Mouse (Mus musculus) kidney, embryonic 15.5 days (tissue): Measurements from ENCODE around the gene Tbl1xr1. TPM values are rescaled to one million over a fixed set of nuclear protein-coding genes. Genes with fewer than 3 reads are reported as not detected.

Experiments
- ATAC-seq: fragments of 200-750 bp; cut with Nextera tagmentation; replicated peaks from 2 replicates; pipeline ENCODE4 v1.8.0; 2017; ENCODE audit warnings: moderate TSS enrichment; ENCODE audit not compliant: low FRiP score
- H3K27ac ChIP-seq: fragments of 300-500 bp; sonication (generic); 2 replicates; pipeline ENCODE4 v1.5.1; 2015; ENCODE audit warnings: mild to moderate bottlenecking, inconsistent platforms
- H3K27me3 ChIP-seq: fragments of 300-500 bp; sonication (generic); 2 replicates; pipeline ENCODE4 v1.6.1; 2015; ENCODE audit warnings: inconsistent platforms
- H3K36me3 ChIP-seq: fragments of 300-500 bp; sonication (generic); 2 replicates; pipeline ENCODE4 v1.6.1; 2015; ENCODE audit warnings: inconsistent platforms
- H3K4me1 ChIP-seq: fragments of 300-500 bp; sonication (generic); 2 replicates; pipeline ENCODE4 v1.6.1; 2015; ENCODE audit warnings: inconsistent platforms
- H3K4me2 ChIP-seq: fragments of 300-500 bp; sonication (generic); 2 replicates; pipeline ENCODE4 v1.6.1; 2015; ENCODE audit warnings: moderate library complexity, mild to moderate bottlenecking, inconsistent platforms
- H3K4me3 ChIP-seq: fragments of 300-500 bp; sonication (generic); replicated peaks from 2 replicates; pipeline ENCODE4 v1.5.1; 2015; ENCODE audit warnings: mild to moderate bottlenecking, inconsistent platforms
- H3K9ac ChIP-seq: fragments of 300-500 bp; sonication (generic); 2 replicates; pipeline ENCODE4 v1.6.1; 2015; ENCODE audit warnings: mild to moderate bottlenecking, inconsistent platforms
- H3K9me3 ChIP-seq: fragments of 300-500 bp; sonication (generic); replicated peaks from 2 replicates; pipeline ENCODE4 v1.6.1; 2016; ENCODE audit warnings: inconsistent platforms
- WGBS: fragments of 180-500 bp; shearing (Covaris S2); methylation state at CpG from one replicate; pipeline ENCODE4 v1.1.7; 2015; ENCODE audit warnings: mixed read lengths; 5-methylcytosine and 5-hydroxymethylcytosine counted together
- polyA plus RNA-seq: library from polyadenylated mRNA; unstranded; fragments of >200 nt; fragmentation: Nextera tagmentation; extraction: Ambion mirVana; gene quantifications from 2 replicates; pipeline ENCODE4 v1.2.1, GENCODE M21; 2015

The Tbl1xr1 gene
- polyA plus RNA-seq, 1 experiment from 2014 or later: 20.9 TPM

DNA sequence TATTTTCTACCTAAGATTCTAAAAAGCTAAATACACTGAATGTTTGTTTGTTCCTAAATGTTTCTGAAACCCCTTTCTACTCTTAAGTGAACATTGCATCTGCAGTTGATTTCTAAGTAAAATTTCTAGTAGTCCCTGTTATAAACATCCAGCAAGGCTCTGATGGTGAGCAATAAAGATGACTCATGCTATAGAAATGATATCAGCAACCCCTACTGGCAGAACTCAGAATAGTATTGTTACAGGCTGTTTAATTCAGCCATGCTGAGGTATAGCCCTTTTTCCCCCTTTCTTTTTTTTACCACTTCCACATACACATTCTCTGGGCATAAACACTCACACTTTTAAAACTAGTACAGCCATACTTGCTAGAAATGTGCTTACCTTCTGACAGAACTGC lies 114.0 kb downstream of the Tbl1xr1 start:
- Histone ChIP-seq H3K27me3 (no peaks in the 10 kb centered on the region), H3K4me2 (no peak overlapping the region), H3K4me1 (no peaks in the 10 kb centered on the region), H3K36me3 (peaks cover 55% of the 10 kb centered on the region), H3K9me3 (no peaks in the 10 kb centered on the region), H3K4me3 (no peak overlapping the region), H3K27ac (no peak overlapping the region), H3K9ac (no peak overlapping the region)
- no peak for ATAC-seq

DNA sequence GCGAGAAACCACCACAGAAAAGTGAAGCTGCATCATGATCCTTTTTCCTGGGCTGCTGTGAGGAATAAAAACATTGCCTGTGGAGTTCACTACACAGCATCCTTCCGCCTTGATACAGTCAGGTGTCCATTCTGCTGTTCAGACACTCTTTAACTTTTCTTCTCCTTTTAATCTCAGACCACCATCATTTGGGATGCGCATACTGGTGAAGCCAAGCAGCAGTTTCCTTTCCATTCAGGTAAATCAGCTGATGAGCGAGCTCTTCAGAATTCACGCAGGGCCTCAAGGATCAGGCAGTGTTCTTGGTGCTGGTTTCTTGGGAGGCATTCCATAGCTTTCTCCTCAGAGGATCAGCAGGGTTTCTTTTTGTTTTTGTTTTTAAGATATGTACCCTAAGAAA lies 116.5 kb downstream of the Tbl1xr1 start:
- no peak overlapping the region for H3K4me2 ChIP-seq
- no peak for ATAC-seq
- peaks cover 70% of the 10 kb centered on the region for H3K36me3 ChIP-seq
- H3K9me3 ChIP-seq: no peaks in the 10 kb centered on the region
- no peak overlapping the region for H3K27ac ChIP-seq
- 93% methylated on average over 5 of the region's 5 CpGs for WGBS
- H3K4me1 ChIP-seq: no peaks in the 10 kb centered on the region
- no peak overlapping the region for H3K4me3 ChIP-seq
- no peaks in the 10 kb centered on the region for H3K27me3 ChIP-seq
- H3K9ac ChIP-seq: no peak overlapping the region

DNA sequence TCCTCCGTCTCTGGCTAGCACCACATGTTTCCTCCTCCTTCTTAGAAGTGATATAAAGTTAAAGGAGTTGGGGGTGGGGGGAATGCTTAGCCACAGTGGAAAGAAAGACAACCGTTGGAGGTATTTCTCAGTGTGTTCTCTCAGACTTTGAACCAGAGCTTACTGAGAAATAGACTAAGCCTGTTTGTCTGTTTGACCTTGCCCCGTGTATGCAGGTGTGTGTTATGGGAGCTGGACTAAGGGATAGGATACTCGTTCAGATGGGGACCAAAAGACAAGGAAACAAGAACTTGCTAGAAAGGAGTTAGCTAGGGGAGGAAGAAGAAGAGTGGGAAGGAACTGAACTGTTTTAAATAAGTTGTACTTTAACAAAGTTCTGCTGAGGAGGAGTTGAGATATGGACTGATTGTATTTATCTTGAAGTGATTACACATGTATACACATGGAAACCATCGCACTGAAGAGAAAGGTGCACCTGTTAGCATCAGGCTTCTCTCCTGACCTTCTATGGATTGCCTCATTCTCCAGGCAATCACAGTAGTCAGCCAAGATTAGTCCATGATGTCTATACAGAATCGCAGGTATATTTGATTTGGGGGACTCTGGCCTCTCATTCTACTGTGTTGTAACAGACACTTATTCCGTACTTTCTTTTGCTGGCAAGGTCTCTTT lies 117.9 kb downstream of the Tbl1xr1 start:
- WGBS: 91% methylated on average over 7 of the region's 7 CpGs
- no peak overlapping the region for H3K27ac ChIP-seq
- no peak for ATAC-seq

DNA sequence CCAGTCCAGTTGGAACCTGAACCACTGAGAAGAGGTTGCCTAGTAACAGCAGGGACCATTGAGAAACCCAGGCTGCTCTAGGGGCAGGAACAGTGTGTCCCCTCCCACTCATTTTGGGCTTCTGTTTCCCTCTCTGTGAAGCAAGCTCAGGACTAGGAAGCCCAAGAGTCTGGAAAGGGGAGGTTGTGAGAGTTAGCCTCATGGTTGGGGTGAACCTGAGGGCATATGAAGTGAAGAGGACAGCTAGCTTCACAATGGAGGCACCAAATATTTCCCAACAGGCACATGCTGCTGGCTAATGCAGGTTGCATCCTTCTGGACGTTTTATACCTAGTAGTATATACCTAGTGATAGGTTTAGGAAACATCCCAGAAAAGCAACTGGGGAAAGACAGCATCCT lies 122.3 kb downstream of the Tbl1xr1 start:
- Histone ChIP-seq H3K27me3 (no peaks in the 10 kb centered on the region), H3K4me2 (no peak overlapping the region), H3K4me3 (no peak overlapping the region), H3K9ac (no peak overlapping the region), H3K4me1 (no peaks in the 10 kb centered on the region), H3K27ac (no peak overlapping the region), H3K36me3 (peaks cover 65% of the 10 kb centered on the region), H3K9me3 (no peaks in the 10 kb centered on the region)
- no peak for ATAC-seq
- 77% methylated on average over 1 of the region's 1 CpGs for WGBS

More for the DNA sequence above, 117.9 kb downstream of the Tbl1xr1 start:
- Histone ChIP-seq H3K27me3 (no peaks in the 10 kb centered on the region), H3K9ac (no peak overlapping the region), H3K4me1 (no peaks in the 10 kb centered on the region), H3K9me3 (no peaks in the 10 kb centered on the region), H3K4me2 (no peak overlapping the region), H3K4me3 (no peak overlapping the region), H3K36me3 (peaks cover 75% of the 10 kb centered on the region)

GRCm38 (mm10) chr3:22204186-22204585 lies 127.7 kb downstream of the Tbl1xr1 start:
- H3K36me3 ChIP-seq: peaks cover 53% of the 10 kb centered on the region
- WGBS: 57% methylated on average over 3 of the region's 3 CpGs
- H3K27ac ChIP-seq: no peak overlapping the region

GRCm38 (mm10) chr3:22221557-22221956 lies 145.1 kb downstream of the Tbl1xr1 start:
- 79% methylated on average over 2 of the region's 2 CpGs for WGBS
- no peak for ATAC-seq

More at GRCm38 (mm10) chr3:22204186-22204585, 127.7 kb downstream of the Tbl1xr1 start:
- H3K4me3 ChIP-seq: no peak overlapping the region
- H3K9ac ChIP-seq: no peak overlapping the region
- H3K4me2 ChIP-seq: no peak overlapping the region
- H3K4me1 ChIP-seq: no peaks in the 10 kb centered on the region
- H3K9me3 ChIP-seq: no peaks in the 10 kb centered on the region
- no peak for ATAC-seq
- H3K27me3 ChIP-seq: no peaks in the 10 kb centered on the region

GRCm38 (mm10) chr3:22222351-22222750 lies 145.9 kb downstream of the Tbl1xr1 start:
- no peak for ATAC-seq
- Histone ChIP-seq H3K4me1 (no peaks in the 10 kb centered on the region), H3K9me3 (no peaks in the 10 kb centered on the region), H3K36me3 (no peaks in the 10 kb centered on the region), H3K9ac (no peak overlapping the region), H3K27ac (no peak overlapping the region), H3K4me3 (no peak overlapping the region), H3K27me3 (no peaks in the 10 kb centered on the region), H3K4me2 (no peak overlapping the region)
- 57% methylated on average over 12 of the region's 12 CpGs for WGBS

More at GRCm38 (mm10) chr3:22221557-22221956, 145.1 kb downstream of the Tbl1xr1 start:
- no peaks in the 10 kb centered on the region for H3K4me1 ChIP-seq
- no peak overlapping the region for H3K4me2 ChIP-seq
- no peak overlapping the region for H3K4me3 ChIP-seq
- H3K27me3 ChIP-seq: no peaks in the 10 kb centered on the region
- no peaks in the 10 kb centered on the region for H3K9me3 ChIP-seq
- H3K27ac ChIP-seq: no peak overlapping the region
- H3K36me3 ChIP-seq: no peaks in the 10 kb centered on the region; the same call in 1 of the 2 replicates
- H3K9ac ChIP-seq: no peak overlapping the region

- no peak overlapping the region for H3K4me3 ChIP-seq
- no peak overlapping the region for H3K27ac ChIP-seq
- no peak overlapping the region for H3K4me2 ChIP-seq
- no peaks in the 10 kb centered on the region for H3K36me3 ChIP-seq
- 92% methylated on average over 5 of the region's 5 CpGs for WGBS
- no peak for ATAC-seq
- H3K4me1 ChIP-seq: no peaks in the 10 kb centered on the region
- no peaks in the 10 kb centered on the region for H3K27me3 ChIP-seq
- H3K9ac ChIP-seq: no peak overlapping the region
- H3K9me3 ChIP-seq: no peaks in the 10 kb centered on the region
These were observed 146.6 kb downstream of the Tbl1xr1 start for GRCm38 (mm10) chr3:22223023-22223422.

DNA sequence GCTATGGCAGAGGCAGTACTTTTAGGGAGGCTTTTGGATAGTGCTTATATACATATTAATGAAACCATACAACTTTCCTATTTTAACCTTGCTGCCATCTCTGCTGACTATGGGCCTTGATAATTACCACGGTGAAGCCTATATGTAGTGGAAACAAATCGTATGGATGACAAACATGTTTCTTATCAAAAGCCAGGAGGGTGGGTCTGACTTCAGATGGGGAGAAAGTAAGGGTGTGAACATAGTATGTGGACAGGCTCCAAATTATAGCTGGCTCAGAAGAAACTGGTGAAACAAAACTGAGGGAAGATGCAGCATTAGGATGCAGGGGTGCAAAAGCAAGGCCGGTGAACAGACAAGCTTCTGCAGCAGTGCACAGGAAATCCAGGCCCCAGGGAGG lies 151.6 kb downstream of the Tbl1xr1 start:
- H3K4me1 ChIP-seq: no peaks in the 10 kb centered on the region
- no peaks in the 10 kb centered on the region for H3K27me3 ChIP-seq
- H3K4me2 ChIP-seq: no peak overlapping the region
- no peak overlapping the region for H3K27ac ChIP-seq
- no peak overlapping the region for H3K9ac ChIP-seq
- no peak overlapping the region for H3K4me3 ChIP-seq
- no peaks in the 10 kb centered on the region for H3K36me3 ChIP-seq
- no peaks in the 10 kb centered on the region for H3K9me3 ChIP-seq
- ATAC-seq: no peak
- 78% methylated on average over 3 of the region's 3 CpGs for WGBS

DNA sequence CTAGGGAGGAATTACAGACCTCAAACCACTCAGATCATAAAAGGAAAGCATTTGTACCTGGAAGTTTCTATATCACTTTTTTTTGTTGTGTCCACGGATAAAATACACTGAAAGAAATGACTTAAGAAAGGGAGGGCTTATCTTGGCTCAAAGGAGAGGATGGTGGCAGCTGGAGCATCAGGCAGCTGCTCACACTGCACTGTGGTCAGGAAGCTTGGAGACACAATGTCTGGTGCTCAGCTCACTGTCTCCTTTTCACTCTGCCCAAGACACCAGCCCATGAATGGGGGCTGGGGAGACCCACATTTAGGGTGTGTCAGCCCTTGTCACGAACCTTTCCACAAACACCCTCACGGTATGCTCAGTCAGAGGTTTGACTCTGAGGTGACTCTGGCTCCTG lies 154.2 kb downstream of the Tbl1xr1 start:
- no peak for ATAC-seq
- Histone ChIP-seq H3K4me2 (no peak overlapping the region), H3K4me1 (no peaks in the 10 kb centered on the region), H3K27ac (no peak overlapping the region), H3K9ac (no peak overlapping the region), H3K4me3 (no peak overlapping the region), H3K27me3 (no peaks in the 10 kb centered on the region), H3K9me3 (no peaks in the 10 kb centered on the region), H3K36me3 (no peaks in the 10 kb centered on the region)
- 61% methylated on average over 3 of the region's 3 CpGs for WGBS

DNA sequence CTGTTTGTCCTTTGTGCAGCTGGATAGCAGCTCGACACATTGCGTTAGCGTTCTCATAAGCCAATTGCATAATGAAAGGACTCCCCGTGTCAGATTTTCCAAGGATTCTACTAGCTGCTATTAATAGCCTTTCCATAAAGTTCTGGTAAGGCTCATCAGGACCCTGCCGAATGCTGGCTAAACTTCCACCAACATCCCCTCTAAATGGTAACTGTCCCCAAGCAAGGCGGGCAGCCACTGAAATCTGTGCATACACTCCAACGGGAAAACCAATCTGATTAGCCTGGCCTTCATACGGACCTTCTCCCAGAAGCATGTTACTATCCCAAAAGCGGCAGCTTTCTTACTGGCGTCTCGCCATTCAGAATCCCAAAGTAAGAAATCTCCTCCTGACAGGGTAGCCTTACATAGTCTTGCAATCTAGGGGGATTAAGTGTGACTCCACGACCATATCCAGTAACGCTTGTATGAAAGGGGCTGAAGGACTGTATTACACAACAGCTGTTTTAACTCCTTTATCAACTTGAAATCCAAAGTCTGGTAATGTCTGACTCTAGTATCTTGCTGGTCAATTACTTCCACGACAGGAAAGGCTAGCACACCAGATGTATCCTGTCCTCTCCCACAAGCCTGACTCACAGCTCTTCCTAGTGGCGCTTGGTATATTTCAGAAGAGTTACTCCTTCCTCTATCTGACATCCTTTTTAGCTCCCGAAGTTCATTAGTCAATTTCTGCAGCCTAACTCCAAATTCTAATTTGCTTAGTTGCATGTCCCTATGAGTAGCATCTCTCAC lies 161.9 kb downstream of the Tbl1xr1 start:
- no peak for ATAC-seq
- Histone ChIP-seq H3K4me1 (no peaks in the 10 kb centered on the region), H3K4me3 (no peak overlapping the region), H3K9me3 (no peaks in the 10 kb centered on the region), H3K36me3 (no peaks in the 10 kb centered on the region), H3K4me2 (no peak overlapping the region), H3K9ac (no peak overlapping the region), H3K27me3 (no peaks in the 10 kb centered on the region), H3K27ac (no peak overlapping the region)
- 84% methylated on average over 16 of the region's 16 CpGs for WGBS
